Mouse (Mus musculus): ENCODE measurements around the gene Pnn.

Gene Pnn

GRCm38 (mm10) chr12:59076996-59077395 is 10.3 kb downstream of the Pnn start:
- DNase-seq (ENCODE audit: low spot score in 2 of 2): no peak

- no peak for DNase-seq (ENCODE audit: low spot score in 2 of 2)
Measured at GRCm38 (mm10) chr12:59077883-59078282, 11.2 kb downstream of the Pnn start.

DNA sequence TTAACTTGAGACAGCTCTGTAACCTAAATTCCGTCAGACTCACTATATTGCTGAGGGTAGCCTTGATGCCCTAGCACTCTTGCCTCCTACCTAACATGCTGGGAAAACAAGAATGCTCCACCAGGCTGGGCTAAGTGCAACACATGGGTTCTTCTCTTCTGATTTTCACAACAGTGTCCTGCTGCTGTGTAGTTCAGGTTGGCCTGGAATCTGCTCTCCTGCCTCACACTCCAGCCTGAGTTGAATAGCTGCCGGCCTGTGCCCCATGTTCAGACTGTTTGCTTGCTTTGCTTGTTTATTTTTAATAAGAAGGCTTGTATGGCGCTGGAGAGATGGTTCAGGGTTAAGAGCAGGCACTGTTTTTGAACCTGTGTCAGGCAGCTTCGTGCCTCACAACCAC is 13.8 kb downstream of the Pnn start:
- no peak for DNase-seq (ENCODE audit: low spot score in 2 of 2)

DNA sequence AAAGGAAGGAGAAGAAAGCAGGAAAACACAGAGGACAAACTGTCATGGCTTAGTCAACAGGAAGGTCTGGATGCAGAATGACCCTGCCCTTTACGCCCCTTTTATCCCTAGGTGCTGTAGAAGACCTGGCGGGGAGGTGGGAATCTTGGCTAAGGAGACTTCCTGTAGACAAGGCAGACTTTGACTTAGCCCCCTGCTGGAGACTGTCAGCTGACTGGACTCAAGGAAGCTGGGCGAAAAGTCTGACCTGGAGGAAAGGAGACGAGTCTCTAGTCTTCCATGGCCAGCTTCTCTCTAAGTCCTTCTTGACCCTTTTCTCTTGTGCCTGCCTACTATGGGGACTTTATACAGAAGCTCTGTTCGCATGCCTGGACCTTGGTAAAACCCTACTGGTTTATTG is 17.8 kb downstream of the Pnn start:
- no peak for DNase-seq (ENCODE audit: low spot score in 2 of 2)

DNA sequence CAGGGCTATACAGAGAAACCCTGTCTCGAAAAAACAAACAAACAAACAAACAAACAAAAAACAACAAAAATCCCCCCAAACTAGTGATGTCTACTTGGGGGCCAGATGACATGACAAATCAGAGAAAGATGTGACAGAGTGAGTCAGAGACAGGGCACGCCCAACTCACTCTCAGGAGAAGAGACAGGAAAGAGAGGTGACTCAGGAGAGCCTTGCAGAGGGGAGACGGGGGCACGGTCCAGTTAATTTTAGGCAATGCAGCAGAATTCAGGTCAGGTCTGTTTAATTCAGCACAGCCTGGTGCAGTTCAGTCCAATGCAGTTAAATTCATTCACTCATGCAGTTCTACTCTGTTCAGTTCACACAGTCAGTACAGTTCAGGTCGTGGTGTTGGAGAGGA is 19.5 kb downstream of the Pnn start:
- no peak for DNase-seq (ENCODE audit: low spot score in 2 of 2)

DNA sequence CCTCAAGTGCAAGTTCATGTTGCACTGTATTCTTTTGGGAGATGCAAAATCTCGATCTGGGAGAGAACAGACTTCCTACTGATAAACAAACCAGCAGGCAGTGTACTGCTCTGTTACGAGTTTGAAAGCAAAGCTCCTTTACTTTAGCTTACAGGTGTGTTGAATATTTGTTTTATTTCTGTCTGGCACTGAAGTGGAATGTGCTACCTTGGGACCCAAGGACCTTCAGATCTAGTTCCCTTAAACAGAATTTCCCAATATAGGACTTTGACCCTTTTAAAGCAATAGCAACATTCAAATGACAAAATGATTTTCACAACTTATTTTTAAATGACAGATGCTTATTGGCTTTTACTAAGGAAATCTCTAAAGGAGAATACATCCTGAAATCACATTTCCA is 26.9 kb downstream of the Pnn start:
- DNase-seq (ENCODE audit: low spot score in 2 of 2): no peak

DNA sequence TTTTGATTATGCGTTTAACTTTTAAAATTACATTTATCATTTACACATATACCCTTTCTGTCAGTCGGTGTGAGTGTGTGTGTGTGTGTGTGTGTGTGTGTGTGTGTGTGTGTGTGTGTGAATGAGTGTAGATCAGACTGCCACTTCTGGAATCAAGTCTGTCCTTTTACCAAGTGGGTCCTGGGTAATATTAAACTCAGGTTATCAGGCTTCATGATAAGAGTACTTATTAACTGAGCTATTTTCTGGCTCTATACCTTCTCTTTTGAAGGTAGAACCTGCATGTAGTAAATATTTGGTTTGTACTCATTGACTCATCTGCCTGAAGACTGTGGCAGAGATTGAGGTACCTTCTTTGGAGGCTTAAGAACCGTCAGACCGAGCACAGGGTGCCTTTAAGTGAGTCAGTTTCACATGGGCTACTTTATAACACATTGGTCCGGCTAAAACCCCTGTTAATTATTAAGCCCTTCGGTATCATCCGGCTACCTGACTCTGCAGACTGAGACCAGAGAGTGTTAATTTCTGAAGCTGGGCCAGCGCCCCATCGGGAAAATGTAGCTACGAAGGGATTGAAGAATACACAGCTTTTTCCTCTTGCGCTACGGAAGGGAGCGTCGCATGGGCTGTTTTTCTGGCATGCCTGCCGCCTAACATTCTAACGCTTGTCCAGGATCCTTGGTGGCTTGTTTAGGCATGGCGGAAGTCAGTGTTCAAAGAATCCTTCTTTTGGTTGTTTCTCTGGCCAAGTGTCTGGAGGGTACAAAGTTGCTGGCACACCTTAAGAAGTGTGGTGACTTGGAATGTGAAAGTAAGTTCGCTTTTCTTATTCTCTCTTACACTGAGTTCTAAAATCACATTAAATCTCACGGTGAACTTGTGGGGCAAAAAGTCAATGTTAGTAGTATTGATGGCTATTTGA is 28.7 kb downstream of the Pnn start, which contains the start of gene Mia2:
Mia2 (plus strand) TSS at position 696 of the 922 bp plus-strand sequence.
- DNase-seq (ENCODE audit: low spot score in 2 of 2): no peak

- no peak for DNase-seq (ENCODE audit: low spot score in 2 of 2)
Measured at GRCm38 (mm10) chr12:59104771-59105170, 38.1 kb downstream of the Pnn start.

GRCm38 (mm10) chr12:59105914-59106313 is 39.2 kb downstream of the Pnn start:
- no peak for DNase-seq (ENCODE audit: low spot score in 2 of 2)

DNA sequence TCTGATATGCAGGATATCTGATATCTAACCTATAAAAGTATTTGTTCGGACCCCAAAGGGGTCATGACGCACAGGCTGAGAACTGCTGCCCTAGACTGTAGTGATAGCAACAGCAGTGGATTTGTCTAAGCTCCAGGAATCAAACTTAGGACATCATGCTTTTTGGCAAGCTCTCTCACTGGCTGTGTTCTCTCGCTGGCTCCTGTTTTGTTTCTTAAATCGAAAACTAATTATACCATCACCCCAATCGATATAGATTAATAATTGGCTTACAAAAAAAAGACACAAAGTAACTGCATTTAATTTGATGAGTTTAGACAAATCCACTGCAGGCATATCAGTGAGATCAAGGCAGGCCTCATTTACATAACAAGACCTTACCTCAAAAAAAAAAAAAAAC is 39.8 kb downstream of the Pnn start:
- no peak for DNase-seq (ENCODE audit: low spot score in 2 of 2)

- DNase-seq (ENCODE audit: low spot score in 2 of 2): no peak
Measured at GRCm38 (mm10) chr12:59107926-59108325, 41.2 kb downstream of the Pnn start.

GRCm38 (mm10) chr12:59117184-59117583 is 50.5 kb downstream of the Pnn start:
- peak; percentile 10 to 63 for DNase-seq (ENCODE audit: low spot score in 2 of 2)

All from frontal cortex, postnatal 36 days (tissue).